Mouse (Mus musculus) limb, embryonic 12.5 days (tissue): Measurements from ENCODE around the gene Gtf2b. TPM values are rescaled to one million over a fixed set of nuclear protein-coding genes. Genes with fewer than 3 reads are reported as not detected.

Experiments used
- ATAC-seq: fragments of 200-750 bp; cut with Nextera tagmentation; 2 replicates; pipeline ENCODE4 v1.8.0; 2017; ENCODE audit warnings: low read depth, moderate TSS enrichment; ENCODE audit not compliant: insufficient number of reproducible peaks, insufficient read depth, low FRiP score, low TSS enrichment
- H3K27ac ChIP-seq: fragments of 300-500 bp; sonication (generic); 2 replicates; pipeline ENCODE4 v1.5.1; 2016; ENCODE audit warnings: mild to moderate bottlenecking, moderate library complexity
- H3K27me3 ChIP-seq: fragments of 300-500 bp; sonication (generic); 2 replicates; pipeline ENCODE4 v1.6.1; 2016; ENCODE audit warnings: mild to moderate bottlenecking, moderate library complexity
- H3K36me3 ChIP-seq: fragments of 300-500 bp; sonication (generic); 2 replicates; pipeline ENCODE4 v1.6.1; 2016; ENCODE audit warnings: mild to moderate bottlenecking, moderate library complexity
- H3K4me1 ChIP-seq: fragments of 300-500 bp; sonication (generic); replicated peaks from 2 replicates; pipeline ENCODE4 v1.6.1; 2016
- H3K4me2 ChIP-seq: fragments of 300-500 bp; sonication (generic); 2 replicates; pipeline ENCODE4 v1.6.1; 2016; ENCODE audit warnings: mild to moderate bottlenecking, moderate library complexity
- H3K4me3 ChIP-seq: fragments of 300-500 bp; sonication (generic); replicated peaks from 2 replicates; pipeline ENCODE4 v1.5.1; 2016; ENCODE audit warnings: mild to moderate bottlenecking
- H3K9ac ChIP-seq: fragments of 300-500 bp; sonication (generic); replicated peaks from 2 replicates; pipeline ENCODE4 v1.6.1; 2016; ENCODE audit warnings: mild to moderate bottlenecking, moderate library complexity
- H3K9me3 ChIP-seq: fragments of 300-500 bp; sonication (generic); 2 replicates; pipeline ENCODE4 v1.6.1; 2016; ENCODE audit warnings: mild to moderate bottlenecking, moderate library complexity
- WGBS: fragments of 180-500 bp; shearing (Covaris S2); methylation state at CpG from one replicate; pipeline ENCODE4 v1.1.7; 2016; 5-methylcytosine and 5-hydroxymethylcytosine counted together
- polyA plus RNA-seq: library from polyadenylated mRNA; unstranded; fragments of >200 nt; fragmentation: Nextera tagmentation; extraction: Ambion mirVana; gene quantifications from 2 replicates; pipeline ENCODE4 v1.2.1, GENCODE M21; 2016

Gtf2b gene
- polyA plus RNA-seq, 1 experiment from 2014 or later = 91.6 TPM

GRCm38 (mm10) chr3:142757841-142758240, 7.0 kb upstream of the Gtf2b start:
- Histone ChIP-seq H3K27ac (no peak overlapping the region), H3K4me2 (no peak overlapping the region), H3K9me3 (no peaks in the 10 kb centered on the region), H3K9ac (no peak overlapping the region), H3K4me3 (no peak overlapping the region), H3K36me3 (no peaks in the 10 kb centered on the region), H3K27me3 (no peaks in the 10 kb centered on the region), H3K4me1 (no peaks in the 10 kb centered on the region)
- no peak for ATAC-seq
- 54% methylated on average over 12 of the region's 12 CpGs for WGBS

GRCm38 (mm10) chr3:142758593-142758992, 6.3 kb upstream of the Gtf2b start:
- 84% methylated on average over 7 of the region's 7 CpGs for WGBS
- H3K4me2 ChIP-seq = no peak overlapping the region
- no peak overlapping the region for H3K9ac ChIP-seq
- no peak overlapping the region for H3K27ac ChIP-seq
- no peak for ATAC-seq
- H3K4me1 ChIP-seq = no peaks in the 10 kb centered on the region
- H3K27me3 ChIP-seq = no peaks in the 10 kb centered on the region
- no peak overlapping the region for H3K4me3 ChIP-seq
- no peaks in the 10 kb centered on the region for H3K36me3 ChIP-seq
- H3K9me3 ChIP-seq = no peaks in the 10 kb centered on the region

GRCm38 (mm10) chr3:142760356-142760755, 4.5 kb upstream of the Gtf2b start:
- ATAC-seq = no peak
- Histone ChIP-seq H3K9me3 (no peaks in the 10 kb centered on the region), H3K4me3 (no peak overlapping the region), H3K36me3 (no peaks in the 10 kb centered on the region), H3K27ac (no peak overlapping the region), H3K9ac (no peak overlapping the region), H3K4me1 (no peaks in the 10 kb centered on the region), H3K4me2 (no peak overlapping the region), H3K27me3 (no peaks in the 10 kb centered on the region)
- WGBS = 69% methylated on average over 6 of the region's 6 CpGs

- peaks cover 2% of the 10 kb centered on the region; the same call in 1 of the 2 replicates for H3K36me3 ChIP-seq
- H3K27ac ChIP-seq = no peak overlapping the region
Observed at GRCm38 (mm10) chr3:142765778-142766165, 927 bp downstream of the Gtf2b start.

GRCm38 (mm10) chr3:142768498-142768897, 3.7 kb downstream of the Gtf2b start:
- Histone ChIP-seq H3K36me3 (peaks cover 27% of the 10 kb centered on the region), H3K9ac (no peak overlapping the region), H3K27me3 (no peaks in the 10 kb centered on the region), H3K4me3 (no peak overlapping the region), H3K27ac (no peak overlapping the region), H3K9me3 (no peaks in the 10 kb centered on the region), H3K4me2 (no peak overlapping the region), H3K4me1 (peaks cover 17% of the 10 kb centered on the region)
- ATAC-seq = no peak
- 97% methylated on average over 6 of the region's 6 CpGs for WGBS

More at GRCm38 (mm10) chr3:142765778-142766165, 927 bp downstream of the Gtf2b start:
- ATAC-seq = no peak
- Histone ChIP-seq H3K27me3 (no peaks in the 10 kb centered on the region), H3K4me3 (peak overlapping the region; percentile 85), H3K9ac (peak overlapping the region; percentile 94), H3K9me3 (no peaks in the 10 kb centered on the region), H3K4me1 (peaks cover 17% of the 10 kb centered on the region), H3K4me2 (peak overlapping the region; percentile 70)
- WGBS = 19% methylated on average over 10 of the region's 10 CpGs

- Histone ChIP-seq H3K4me1 (peaks cover 17% of the 10 kb centered on the region), H3K9me3 (no peaks in the 10 kb centered on the region), H3K27me3 (no peaks in the 10 kb centered on the region), H3K9ac (no peak overlapping the region), H3K36me3 (peaks cover 36% of the 10 kb centered on the region), H3K4me3 (no peak overlapping the region), H3K4me2 (no peak overlapping the region), H3K27ac (no peak overlapping the region)
- no peak for ATAC-seq
- WGBS = 65% methylated on average over 1 of the region's 1 CpGs
Observed at GRCm38 (mm10) chr3:142770518-142770917, 5.7 kb downstream of the Gtf2b start.

- Histone ChIP-seq H3K36me3 (peaks cover 53% of the 10 kb centered on the region), H3K27me3 (no peaks in the 10 kb centered on the region), H3K4me3 (no peak overlapping the region), H3K27ac (no peak overlapping the region), H3K9me3 (no peaks in the 10 kb centered on the region), H3K4me1 (no peaks in the 10 kb centered on the region), H3K9ac (no peak overlapping the region), H3K4me2 (no peak overlapping the region)
- ATAC-seq = no peak
- WGBS = 83% methylated on average over 4 of the region's 4 CpGs
Observed at GRCm38 (mm10) chr3:142773538-142774191, 8.8 kb downstream of the Gtf2b start.

- ATAC-seq = no peak
- Histone ChIP-seq H3K4me2 (no peak overlapping the region), H3K27ac (no peak overlapping the region), H3K4me1 (no peaks in the 10 kb centered on the region), H3K4me3 (no peak overlapping the region), H3K9ac (no peak overlapping the region), H3K9me3 (no peaks in the 10 kb centered on the region), H3K27me3 (no peaks in the 10 kb centered on the region), H3K36me3 (peaks cover 71% of the 10 kb centered on the region)
- 79% methylated on average over 3 of the region's 3 CpGs for WGBS
Observed at GRCm38 (mm10) chr3:142777227-142777626, 12.4 kb downstream of the Gtf2b start.

- Histone ChIP-seq H3K36me3 (peaks cover 69% of the 10 kb centered on the region), H3K4me2 (no peak overlapping the region), H3K4me3 (no peak overlapping the region), H3K27me3 (no peaks in the 10 kb centered on the region), H3K9me3 (no peaks in the 10 kb centered on the region), H3K27ac (no peak overlapping the region), H3K9ac (no peak overlapping the region), H3K4me1 (no peaks in the 10 kb centered on the region)
- ATAC-seq = no peak
- 41% methylated on average over 2 of the region's 2 CpGs for WGBS
Observed at GRCm38 (mm10) chr3:142786423-142787072, 21.7 kb downstream of the Gtf2b start.

- H3K9ac ChIP-seq = no peak overlapping the region
- H3K27ac ChIP-seq = no peak overlapping the region
- H3K4me2 ChIP-seq = no peak overlapping the region
- H3K36me3 ChIP-seq = peaks cover 77% of the 10 kb centered on the region
- WGBS = 91% methylated on average over 3 of the region's 3 CpGs
- no peak overlapping the region for H3K4me3 ChIP-seq
- H3K4me1 ChIP-seq = no peaks in the 10 kb centered on the region
- no peak for ATAC-seq
- H3K9me3 ChIP-seq = no peaks in the 10 kb centered on the region
- H3K27me3 ChIP-seq = no peaks in the 10 kb centered on the region
Observed at GRCm38 (mm10) chr3:142795587-142795986, 30.7 kb downstream of the Gtf2b start.

GRCm38 (mm10) chr3:142811582-142811981, 46.7 kb downstream of the Gtf2b start:
- Histone ChIP-seq H3K4me3 (no peak overlapping the region), H3K27me3 (no peaks in the 10 kb centered on the region), H3K9me3 (no peaks in the 10 kb centered on the region), H3K27ac (no peak overlapping the region), H3K4me1 (no peaks in the 10 kb centered on the region), H3K36me3 (peaks cover 52% of the 10 kb centered on the region), H3K4me2 (no peak overlapping the region), H3K9ac (no peak overlapping the region)
- WGBS = 93% methylated on average over 3 of the region's 3 CpGs
- no peak for ATAC-seq

- no peak overlapping the region for H3K4me3 ChIP-seq
- no peaks in the 10 kb centered on the region for H3K9me3 ChIP-seq
- peaks cover 51% of the 10 kb centered on the region for H3K36me3 ChIP-seq
- H3K27ac ChIP-seq = no peak overlapping the region
- WGBS = 94% methylated on average over 3 of the region's 3 CpGs
- H3K9ac ChIP-seq = no peak overlapping the region
- H3K4me2 ChIP-seq = no peak overlapping the region
- no peaks in the 10 kb centered on the region for H3K27me3 ChIP-seq
- no peaks in the 10 kb centered on the region for H3K4me1 ChIP-seq
- ATAC-seq = no peak
Observed at GRCm38 (mm10) chr3:142817506-142817905, 52.7 kb downstream of the Gtf2b start.
